Mouse (Mus musculus) heart, postnatal 10 days (tissue): ENCODE data around the gene Pof1b. TPM values are rescaled to one million over a fixed set of nuclear protein-coding genes. Genes with fewer than 3 reads are reported as not detected.

Experiments
- DNase-seq, 2 experiments: peaks; one replicate each; pipeline ENCODE4 v3.0.0; 2021
- intact Hi-C: fragments of 180-260 bp; cut with DNase I; formaldehyde crosslinking; loops from one replicate; pipeline ENCODE4 v1.15.1; 2025
- total RNA-seq, 2 experiments: library from RNA; stranded (reverse); gene quantifications; 2 replicates each; pipeline ENCODE4 v1.2.3; 2021

Gene Pof1b
- total RNA-seq, result under 1 TPM in 1 of 2 experiments, not detected in 1; 0.07 TPM

- intact Hi-C loops, result no loop called here
- DNase-seq, result no peak
Observed at GRCm38 (mm10) chrX:112698508-112698907, at the start of gene Pof1b. Gene Pof1b, minus strand, starts transcription at chrX:112698651.

GRCm38 (mm10) chrX:112716587-112716986 lies 18.1 kb upstream of the Pof1b start:
- intact Hi-C loops, result no loop called here
- no peak for DNase-seq

- intact Hi-C loops, result no loop called here
- peak in 1 of 2 experiments; percentile 1 for DNase-seq
Observed at GRCm38 (mm10) chrX:112694392-112694791, 4.1 kb downstream of the Pof1b start.

- no peak for DNase-seq
- intact Hi-C loops, result no loop called here
Observed at GRCm38 (mm10) chrX:112680605-112681004, 17.8 kb downstream of the Pof1b start.

- DNase-seq, result no peak
- intact Hi-C loops, result no loop called here
Observed at GRCm38 (mm10) chrX:112675525-112675924, 22.9 kb downstream of the Pof1b start.

GRCm38 (mm10) chrX:112601306-112602120 lies 96.9 kb downstream of the Pof1b start:
- DNase-seq, result peak; percentile 22 to 27
- intact Hi-C loops, result no loop called here

GRCm38 (mm10) chrX:112600511-112601305 lies 97.7 kb downstream of the Pof1b start, which contains the start of gene Zfp711:
Gene Zfp711, plus strand, starts transcription at chrX:112600526.
- DNase-seq, result peak; percentile 49 to 51
- intact Hi-C loops, result no loop called here

Other genes starting within 250 kb of the Pof1b start
- gene 2010106E10Rik, start 203.4 kb downstream of the Pof1b start, total RNA-seq, result not detected
- gene Zfp711, start 98.1 kb downstream of the Pof1b start, total RNA-seq, result 1 to 10 TPM; 2.0 to 3.5 TPM